Mouse (Mus musculus) stomach, postnatal 0 days (tissue): ENCODE measurements at regions not wholly inside any gene's neighbourhood (a gene's known extent, or its start where the extent isn't known, plus 50 kb on each side); places are given as distances from the start of the nearest gene placed in this dataset.

Experiments used
- CTCF ChIP-seq: IDR thresholded peaks from 2 replicates; pipeline ENCODE4 v1.5.1; 2016; ENCODE audit warnings: antibody characterized with exemption, low read depth, mild to moderate bottlenecking, moderate library complexity
- EP300 ChIP-seq: optimal IDR thresholded peaks from 2 replicates; pipeline ENCODE3; 2016; ENCODE audit warnings: antibody characterized with exemption

GRCm38 (mm10) chr16:50788702-50789101 lies 197.7 kb upstream of the Ccdc54 start:
- TF ChIP-seq EP300 = no peak
- TF ChIP-seq CTCF = no peak
